In genomic region chr13:112754871-112755270, GRCm38 (mm10) we compare ENCODE assay signal across 9 mouse cellular contexts. TPM values are rescaled to one million over a fixed set of nuclear protein-coding genes. Genes with fewer than 3 reads are reported as not detected.
DNase-seq lines count a peak whose midpoint lies in the region; TF ChIP-seq lines count a peak whose summit lies in the region.
"Had no signal": no experiment of that assay in that cellular context is flagged by ENCODE, and none has a peak within 500 bp of the region (broad histone marks: within the 10 kb centered on the region; RNA-seq: fewer than 3 reads in every experiment).

No protein-coding gene starts in this region.

- TF ChIP-seq CTCF in kidney, adult 2 months (conservative IDR thresholded peaks at IDR 0.05; ENCODE audit: insufficient read depth, insufficient read length, low read depth, low read length) = no peak
- TF ChIP-seq CTCF in cerebellum, adult 2 months (IDR thresholded peaks at IDR 0.05; ENCODE audit: borderline replicate concordance, insufficient read depth, low read depth, low read length) = no peak

- H3ac ChIP-seq in myocyte (ENCODE audit: control insufficient read depth, insufficient read length) = no peak overlapping the region

- no peak for TF ChIP-seq POLR2A in kidney, adult 2 months (IDR thresholded peaks at IDR 0.05; ENCODE audit: low read depth, low read length)
- no peak for TF ChIP-seq POLR2A in myocyte (IDR thresholded peaks at IDR 0.05; ENCODE audit: insufficient read length, low read depth)
- no peak for TF ChIP-seq POLR2A in cerebellum, adult 2 months (IDR thresholded peaks at IDR 0.05; ENCODE audit: borderline replicate concordance, insufficient read depth, low read length)

- no peak overlapping the region for H3K4me2 ChIP-seq in myocyte (ENCODE audit: low read depth)

- 62% methylated on average over 4 of the region's 4 CpGs for WGBS in kidney, adult 2 months
- WGBS in embryonic facial prominence, embryonic 10.5 days = 44% methylated on average over 4 of the region's 4 CpGs
- WGBS in cerebellum, adult 2 months = 30% methylated on average over 4 of the region's 4 CpGs

- peak; percentile 18 for DNase-seq in kidney, adult 2 months
- DNase-seq in kidney, postnatal 14 days = no peak
- peak; percentile 60 for DNase-seq in adrenal gland, adult 8-10 months
- peak; percentile 31 for DNase-seq in embryonic facial prominence, embryonic 10.5 days (ENCODE audit: low spot score)
- no peak for DNase-seq in layer of hippocampus, postnatal 14 days (ENCODE audit: low spot score in 2 of 2)
- DNase-seq in cerebellum, adult 2 months = no peak
- DNase-seq: right cerebral cortex, postnatal 14 days had no signal

- H3K27ac ChIP-seq in kidney, adult 2 months (ENCODE audit: insufficient read depth, low read depth, low read length) = peak overlapping the region; percentile 41
- no peak overlapping the region for H3K27ac ChIP-seq in embryonic facial prominence, embryonic 10.5 days (replicated peaks)
- no peak overlapping the region for H3K27ac ChIP-seq in cerebellum, adult 2 months (ENCODE audit: insufficient read depth, low read length)

- H3K27me3 ChIP-seq in kidney, adult 2 months (replicated peaks; ENCODE audit: control insufficient read depth, insufficient read depth, low read length) = no peaks in the 10 kb centered on the region
- no peaks in the 10 kb centered on the region for H3K27me3 ChIP-seq in embryonic facial prominence, embryonic 10.5 days (replicated peaks; ENCODE audit: low read depth, poor library complexity, severe bottlenecking)
- no peaks in the 10 kb centered on the region for H3K27me3 ChIP-seq in myocyte (ENCODE audit: control insufficient read depth, insufficient read depth, insufficient read length)
- no peaks in the 10 kb centered on the region for H3K27me3 ChIP-seq in cerebellum, adult 2 months (ENCODE audit: control insufficient read depth, insufficient read depth, low read length)

- no peaks in the 10 kb centered on the region for H3K79me2 ChIP-seq in myocyte (ENCODE audit: control insufficient read depth, insufficient read depth)

- H3K36me3 ChIP-seq in kidney, adult 2 months (ENCODE audit: control insufficient read depth, insufficient read depth, low read length) = no peaks in the 10 kb centered on the region
- H3K36me3 ChIP-seq in embryonic facial prominence, embryonic 10.5 days (replicated peaks) = no peaks in the 10 kb centered on the region
- H3K36me3 ChIP-seq in myocyte (ENCODE audit: control insufficient read depth, insufficient read depth) = no peaks in the 10 kb centered on the region

- H3K4me1 ChIP-seq in kidney, adult 2 months (ENCODE audit: control insufficient read depth, insufficient read depth, low read length) = peaks cover 3% of the 10 kb centered on the region; the same call in 1 of the 2 replicates
- H3K4me1 ChIP-seq in embryonic facial prominence, embryonic 10.5 days = peaks cover 49% of the 10 kb centered on the region
- H3K4me1 ChIP-seq in cerebellum, adult 2 months (ENCODE audit: control insufficient read depth, insufficient read depth, low read length) = no peaks in the 10 kb centered on the region

- H3K4me3 ChIP-seq in kidney, adult 2 months (ENCODE audit: insufficient read depth, low read depth, low read length) = no peak overlapping the region
- no peak overlapping the region for H3K4me3 ChIP-seq in embryonic facial prominence, embryonic 10.5 days
- no peak overlapping the region for H3K4me3 ChIP-seq in myocyte
- H3K4me3 ChIP-seq in cerebellum, adult 2 months (replicated peaks; ENCODE audit: insufficient read depth, low read depth, low read length) = no peak overlapping the region
- H3K4me3 ChIP-seq: erythroblast, embryonic 14.5 days had no signal

- no peaks in the 10 kb centered on the region for H3K9me3 ChIP-seq in embryonic facial prominence, embryonic 10.5 days

TF ChIP-seq in myocyte, 11 proteins besides CTCF, POLR2A, EP300 and RAD21:
- TF ChIP-seq CEBPB (IDR thresholded peaks at IDR 0.05; ENCODE audit: insufficient read depth, poor library complexity, severe bottlenecking) = no peak
- peak; percentile 61 for TF ChIP-seq USF1 (IDR thresholded peaks at IDR 0.05; ENCODE audit: low read depth)
- TF ChIP-seq MYOG (IDR thresholded peaks at IDR 0.05; ENCODE audit: control insufficient read depth in 1 of 3, insufficient read depth in 1 of 3, insufficient read length in 2 of 3, low read depth in 2 of 3) = peak in 1 of 3 experiments; percentile 18
- no peak for TF ChIP-seq REST (IDR thresholded peaks at IDR 0.05; ENCODE audit: insufficient read depth, insufficient read length)
- TF ChIP-seq E2F4 (IDR thresholded peaks at IDR 0.05; ENCODE audit: insufficient read depth) = no peak
TF ChIP-seq in myocyte: peak in this region for 2.

RNA-seq across cellular contexts. Expression of gene Plpp1, which starts 45.7 kb away (rescaled TPM):
- 98.1 and 123 TPM in 2 replicates for polyA plus RNA-seq in kidney, adult 2 months (2012; rRNA removed)
- 100 to 1,000 TPM; 229 to 267 (median 248) TPM for total RNA-seq in adrenal gland, adult 8-10 months (2022)
- 19.0 and 21.8 TPM in 2 replicates for polyA plus RNA-seq in embryonic facial prominence, embryonic 10.5 days (2016; fragmentation: Nextera tagmentation; extraction: Ambion mirVana)
- polyA plus RNA-seq in myocyte (2012; fragmentation: generic; extraction: Trizol) = 133 TPM
- total RNA-seq in layer of hippocampus, postnatal 14 days (2021) = 10 to 100 TPM; 27.2 to 33.5 TPM
- polyA plus RNA-seq in cerebellum, adult 2 months (2012; rRNA removed) = 31.4 and 35.2 TPM in 2 replicates

Comparison
In these comparisons a context has a peak if more than half of its experiments do, and no peak if none do; other contexts are left out.
1. DNase-seq: peak in kidney, adult 2 months (single experiment), adrenal gland, adult 8-10 months (single experiment) and embryonic facial prominence, embryonic 10.5 days (single experiment); none in kidney, postnatal 14 days (single experiment), layer of hippocampus, postnatal 14 days (0 of 2) and cerebellum, adult 2 months (0 of 2).